Mouse (Mus musculus): ENCODE results near the gene Tet1. TPM values are rescaled to one million over a fixed set of nuclear protein-coding genes. Genes with fewer than 3 reads are reported as not detected.

Gene Tet1
- total and polyA plus RNA-seq, 3 experiments, result 0.08 TPM; not detected in 1

DNA sequence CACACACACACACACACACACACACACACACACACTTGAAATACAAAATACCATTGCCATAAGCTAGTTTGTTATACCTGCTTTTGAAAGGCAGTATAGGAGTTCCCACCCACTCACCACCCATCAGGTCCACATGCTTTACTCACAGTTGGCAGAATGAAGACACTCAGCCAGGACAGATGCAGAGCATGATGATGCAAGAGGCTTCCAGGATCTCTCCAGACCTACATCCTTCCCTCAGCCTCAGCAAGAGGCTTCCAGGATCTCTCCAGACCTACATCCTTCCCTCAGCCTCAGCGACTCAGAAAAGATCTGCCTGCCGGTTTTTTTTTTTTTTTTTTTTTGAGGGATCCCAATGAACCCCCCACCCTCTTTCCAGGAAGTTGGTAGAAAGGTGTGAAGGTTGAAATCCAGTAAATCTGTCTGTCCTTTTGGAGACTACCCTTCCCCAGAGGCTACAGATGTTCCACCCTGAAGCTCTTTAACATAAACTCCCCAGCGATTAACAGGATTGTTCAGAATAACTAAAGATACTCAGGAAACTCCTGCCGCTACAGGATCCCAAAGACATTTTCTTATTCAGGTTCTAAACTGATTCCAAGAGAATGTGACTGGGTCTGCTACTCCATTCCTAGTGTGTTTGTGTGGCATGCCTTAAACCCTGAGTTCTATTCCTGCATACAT is 16.1 kb downstream of the Tet1 start:
- no peak overlapping the region for H3K27ac ChIP-seq (ENCODE audit: control insufficient read depth, low read depth, low read length)
- H3K27me3 ChIP-seq (ENCODE audit: control insufficient read depth in 1 of 2, insufficient read depth in 2 of 2, low read length in 2 of 2), result peaks cover 3 to 8% of the 10 kb centered on the region in 2 experiments; a peak in 3 of 4 replicates
- no peaks in the 10 kb centered on the region for H3K36me3 ChIP-seq (ENCODE audit: control insufficient read depth in 1 of 2, insufficient read depth in 2 of 2, low read length in 2 of 2)
- DNase-seq (ENCODE audit: low read depth, low spot score), result no peak
- H3K79me2 ChIP-seq (ENCODE audit: control insufficient read depth, insufficient read depth, low read length, poor library complexity), result no peaks in the 10 kb centered on the region
- TF ChIP-seq UBTF (IDR thresholded peaks at IDR 0.05; ENCODE audit: borderline replicate concordance, insufficient read depth, low read depth, low read length) (no peak), NELFE (IDR thresholded peaks at IDR 0.05; ENCODE audit: low read depth, low read length) (no peak), HCFC1 (IDR thresholded peaks at IDR 0.05; ENCODE audit: low read depth, low read length) (no peak), MAZ (IDR thresholded peaks at IDR 0.05; ENCODE audit: low read depth, low read length) (no peak), USF2 (IDR thresholded peaks at IDR 0.05; ENCODE audit: borderline replicate concordance in 1 of 2, insufficient read depth in 1 of 2, low read depth in 1 of 2, low read length in 2 of 2) (no peak), POLR2AphosphoS5 (IDR thresholded peaks at IDR 0.05; ENCODE audit: borderline replicate concordance, low read depth, low read length) (no peak), SIN3A (IDR thresholded peaks at IDR 0.05; ENCODE audit: low read length) (no peak), EP300 (IDR thresholded peaks at IDR 0.05; ENCODE audit: low read depth in 1 of 2, low read length in 2 of 2) (no peak), KAT2A (conservative IDR thresholded peaks at IDR 0.05; ENCODE audit: low read depth, low read length) (no peak), MYB (IDR thresholded peaks at IDR 0.05; ENCODE audit: low read depth, low read length) (no peak), TAL1 (IDR thresholded peaks at IDR 0.05; ENCODE audit: low read length) (no peak), ETS1 (IDR thresholded peaks at IDR 0.05; ENCODE audit: low read depth, low read length) (no peak)
- no peak overlapping the region for H3K4me3 ChIP-seq (ENCODE audit: control insufficient read depth in 1 of 2, insufficient read depth in 1 of 2, low read depth in 2 of 2, low read length in 2 of 2)
- no peaks in the 10 kb centered on the region for H3K4me1 ChIP-seq (ENCODE audit: control insufficient read depth in 1 of 2, insufficient read depth in 2 of 2, low read length in 2 of 2)
- H3K9ac ChIP-seq (ENCODE audit: control insufficient read depth, low read depth, low read length, poor library complexity, severe bottlenecking), result no peak overlapping the region
- no peaks in the 10 kb centered on the region for H3K9me3 ChIP-seq (replicated peaks; ENCODE audit: insufficient read depth, low read length)

GRCm38 (mm10) chr10:62891025-62891424 is 17.8 kb downstream of the Tet1 start:
- no peak overlapping the region for H3K27ac ChIP-seq (ENCODE audit: control insufficient read depth, low read depth, low read length)
- no peaks in the 10 kb centered on the region for H3K79me2 ChIP-seq (ENCODE audit: control insufficient read depth, insufficient read depth, low read length, poor library complexity)
- H3K36me3 ChIP-seq (ENCODE audit: control insufficient read depth in 1 of 2, insufficient read depth in 2 of 2, low read length in 2 of 2), result no peaks in the 10 kb centered on the region
- H3K9me3 ChIP-seq (replicated peaks; ENCODE audit: insufficient read depth, low read length), result no peaks in the 10 kb centered on the region
- no peak for TF ChIP-seq NRF1 (IDR thresholded peaks at IDR 0.05; ENCODE audit: insufficient read depth, low read depth, low read length, poor library complexity, severe bottlenecking)
- TF ChIP-seq RAD21 (IDR thresholded peaks at IDR 0.05; ENCODE audit: low read depth, low read length), result no peak
- TF ChIP-seq HCFC1 (IDR thresholded peaks at IDR 0.05; ENCODE audit: low read depth, low read length), result no peak
- no peak for TF ChIP-seq MAX (IDR thresholded peaks at IDR 0.05; ENCODE audit: low read length)
- no peak for TF ChIP-seq ZMIZ1 (IDR thresholded peaks at IDR 0.05; ENCODE audit: low read depth, low read length)
- no peak for TF ChIP-seq POLR2AphosphoS5 (IDR thresholded peaks at IDR 0.05; ENCODE audit: borderline replicate concordance, low read depth, low read length)
- no peak for TF ChIP-seq USF2 (IDR thresholded peaks at IDR 0.05; ENCODE audit: borderline replicate concordance in 1 of 2, insufficient read depth in 1 of 2, low read depth in 1 of 2, low read length in 2 of 2)
- TF ChIP-seq KAT2A (conservative IDR thresholded peaks at IDR 0.05; ENCODE audit: low read depth, low read length), result no peak
- TF ChIP-seq BHLHE40 (IDR thresholded peaks at IDR 0.05; ENCODE audit: borderline replicate concordance, low read depth, low read length), result no peak
- TF ChIP-seq ELF1 (IDR thresholded peaks at IDR 0.05; ENCODE audit: low read depth, low read length), result no peak
- no peak for TF ChIP-seq UBTF (IDR thresholded peaks at IDR 0.05; ENCODE audit: borderline replicate concordance, insufficient read depth, low read depth, low read length)
- no peak for TF ChIP-seq MYC (IDR thresholded peaks at IDR 0.05; ENCODE audit: low read depth, low read length)
- TF ChIP-seq EP300 (IDR thresholded peaks at IDR 0.05; ENCODE audit: low read depth in 1 of 2, low read length in 2 of 2), result no peak
- no peak for TF ChIP-seq SIN3A (IDR thresholded peaks at IDR 0.05; ENCODE audit: low read length)
- TF ChIP-seq SMC3 (IDR thresholded peaks at IDR 0.05; ENCODE audit: low read depth, low read length), result no peak
- TF ChIP-seq TAL1 (IDR thresholded peaks at IDR 0.05; ENCODE audit: low read length), result no peak
- TF ChIP-seq NELFE (IDR thresholded peaks at IDR 0.05; ENCODE audit: low read depth, low read length), result no peak
- no peak for TF ChIP-seq MAFK (IDR thresholded peaks at IDR 0.05; ENCODE audit: borderline replicate concordance, low read depth, low read length)
- no peaks in the 10 kb centered on the region for H3K4me1 ChIP-seq (ENCODE audit: control insufficient read depth in 1 of 2, insufficient read depth in 2 of 2, low read length in 2 of 2)
- peaks cover 3 to 8% of the 10 kb centered on the region in 2 experiments; a peak in 3 of 4 replicates for H3K27me3 ChIP-seq (ENCODE audit: control insufficient read depth in 1 of 2, insufficient read depth in 2 of 2, low read length in 2 of 2)
- no peak for DNase-seq (ENCODE audit: low read depth, low spot score)
- no peak overlapping the region for H3K9ac ChIP-seq (ENCODE audit: control insufficient read depth, low read depth, low read length, poor library complexity, severe bottlenecking)
- H3K4me3 ChIP-seq (ENCODE audit: control insufficient read depth in 1 of 2, insufficient read depth in 1 of 2, low read depth in 2 of 2, low read length in 2 of 2), result no peak overlapping the region
